Mouse (Mus musculus) forebrain, embryonic 16.5 days (tissue): Measurements from ENCODE around the gene Prss30. TPM values are rescaled to one million over a fixed set of nuclear protein-coding genes. Genes with fewer than 3 reads are reported as not detected.

Source experiments
- ATAC-seq: fragments of 200-750 bp; cut with Nextera tagmentation; 2 replicates; pipeline ENCODE4 v1.8.0; 2017; ENCODE audit warnings: mild to moderate bottlenecking, moderate library complexity
- H3K27ac ChIP-seq: fragments of 300-500 bp; sonication (generic); 2 replicates; pipeline ENCODE4 v1.5.1; 2014; ENCODE audit warnings: low read length, control low read depth
- H3K27me3 ChIP-seq: fragments of 300-500 bp; sonication (generic); replicated peaks from 2 replicates; pipeline ENCODE4 v1.6.1; 2014; ENCODE audit warnings: low read length; ENCODE audit not compliant: control insufficient read depth, insufficient read depth
- H3K36me3 ChIP-seq: fragments of 300-500 bp; sonication (generic); 2 replicates; pipeline ENCODE4 v1.6.1; 2014; ENCODE audit not compliant: control insufficient read depth, insufficient read depth
- H3K4me1 ChIP-seq: fragments of 300-500 bp; sonication (generic); replicated peaks from 2 replicates; pipeline ENCODE4 v1.6.1; 2014; ENCODE audit warnings: low read length; ENCODE audit not compliant: control insufficient read depth, insufficient read depth
- H3K4me2 ChIP-seq: fragments of 300-500 bp; sonication (generic); 2 replicates; pipeline ENCODE4 v1.6.1; 2014; ENCODE audit warnings: mild to moderate bottlenecking, low read length, control low read depth
- H3K4me3 ChIP-seq: fragments of 300-500 bp; sonication (generic); replicated peaks from 2 replicates; pipeline ENCODE4 v1.5.1; 2014; ENCODE audit warnings: mild to moderate bottlenecking, low read length, control low read depth
- H3K9ac ChIP-seq: fragments of 300-500 bp; sonication (generic); replicated peaks from 2 replicates; pipeline ENCODE4 v1.6.1; 2014; ENCODE audit warnings: low read depth, low read length, control low read depth
- H3K9me3 ChIP-seq: fragments of 300-500 bp; sonication (generic); 2 replicates; pipeline ENCODE4 v1.6.1; 2016; ENCODE audit warnings: low read length; ENCODE audit not compliant: control insufficient read depth
- WGBS: fragments of 180-500 bp; shearing (Covaris S2); extraction: QIAGEN DNeasy Blood & Tissue Kit; methylation state at CpG from one replicate; pipeline ENCODE4 v1.1.7; 2014; 5-methylcytosine and 5-hydroxymethylcytosine counted together
- polyA plus RNA-seq: library from polyadenylated mRNA; unstranded; fragments of >200 nt; fragmentation: Nextera tagmentation; extraction: Ambion mirVana; gene quantifications from 2 replicates; pipeline ENCODE4 v1.2.1, GENCODE M21; 2015

Gene Prss30
- 0.21 and 0.28 TPM in 2 replicates for polyA plus RNA-seq

DNA sequence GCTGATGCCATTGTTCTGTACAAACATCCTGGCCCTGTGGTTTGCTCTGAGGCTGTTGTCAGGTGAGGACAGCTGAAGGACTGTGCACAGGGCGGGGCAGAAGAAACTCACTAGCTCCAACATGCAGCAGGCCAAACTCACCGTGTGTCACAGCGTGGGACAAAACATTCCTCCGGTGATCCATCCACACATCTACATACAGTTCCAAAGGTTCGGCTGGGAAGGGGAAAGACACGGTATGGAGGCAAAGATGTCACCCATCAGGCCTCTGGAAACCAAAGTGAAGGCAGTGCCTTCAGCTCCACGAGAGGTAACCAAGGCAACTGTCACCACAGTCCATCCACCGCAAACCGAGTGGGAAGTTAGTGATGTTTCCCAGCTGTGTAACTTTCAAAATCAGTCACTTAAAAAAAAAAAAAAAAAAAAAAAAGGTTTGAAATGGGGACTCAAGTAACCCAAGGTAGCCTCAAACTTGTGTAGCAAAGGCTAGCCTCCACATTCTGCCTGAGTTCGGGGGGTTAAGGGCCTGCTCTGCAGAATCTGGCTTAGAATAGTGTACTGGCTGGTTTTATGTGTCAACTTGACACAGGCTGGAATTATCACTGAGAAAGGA lies at the start of gene Prss30:
Gene Prss30, minus strand, starts transcription at position 270 of the 613 bp plus-strand sequence.
- H3K4me2 ChIP-seq = no peak within 1 kb of the TSS
- no peak within 1 kb of the TSS for H3K27ac ChIP-seq
- 84% methylated on average over 10 of the region's 10 CpGs for WGBS
- H3K4me3 ChIP-seq = no peak within 1 kb of the TSS
- H3K9ac ChIP-seq = no peak within 1 kb of the TSS
- H3K36me3 ChIP-seq = no peaks in the 10 kb centered on the region
- H3K9me3 ChIP-seq = no peaks in the 10 kb centered on the region
- H3K4me1 ChIP-seq = no peaks in the 10 kb centered on the region
- H3K27me3 ChIP-seq = no peaks in the 10 kb centered on the region
- no peak for ATAC-seq

DNA sequence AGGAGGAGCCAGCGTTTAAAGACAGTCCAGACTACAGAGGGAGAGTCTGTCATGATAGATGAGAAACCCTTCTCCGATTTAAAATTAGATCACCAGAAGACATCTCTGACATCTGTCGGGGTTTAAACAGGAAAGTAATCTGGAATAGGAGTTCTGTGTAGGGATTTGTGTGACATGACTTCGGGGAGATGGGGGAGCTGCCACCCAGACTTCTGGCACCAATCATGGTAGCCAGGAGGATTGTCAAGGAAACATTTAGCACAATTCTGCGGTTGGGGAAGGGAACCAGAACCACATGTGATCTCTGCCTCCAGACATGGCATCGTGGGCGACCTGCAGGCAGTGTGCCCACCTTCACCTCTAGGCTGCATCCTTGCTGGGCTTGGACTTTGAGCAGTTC lies 49.1 kb upstream of the Prss30 start:
- Histone ChIP-seq H3K4me1 (no peaks in the 10 kb centered on the region), H3K36me3 (no peaks in the 10 kb centered on the region), H3K9me3 (no peaks in the 10 kb centered on the region), H3K27me3 (no peaks in the 10 kb centered on the region), H3K9ac (no peak overlapping the region), H3K4me2 (no peak overlapping the region), H3K27ac (no peak overlapping the region), H3K4me3 (no peak overlapping the region)
- 85% methylated on average over 7 of the region's 7 CpGs for WGBS
- ATAC-seq = no peak

DNA sequence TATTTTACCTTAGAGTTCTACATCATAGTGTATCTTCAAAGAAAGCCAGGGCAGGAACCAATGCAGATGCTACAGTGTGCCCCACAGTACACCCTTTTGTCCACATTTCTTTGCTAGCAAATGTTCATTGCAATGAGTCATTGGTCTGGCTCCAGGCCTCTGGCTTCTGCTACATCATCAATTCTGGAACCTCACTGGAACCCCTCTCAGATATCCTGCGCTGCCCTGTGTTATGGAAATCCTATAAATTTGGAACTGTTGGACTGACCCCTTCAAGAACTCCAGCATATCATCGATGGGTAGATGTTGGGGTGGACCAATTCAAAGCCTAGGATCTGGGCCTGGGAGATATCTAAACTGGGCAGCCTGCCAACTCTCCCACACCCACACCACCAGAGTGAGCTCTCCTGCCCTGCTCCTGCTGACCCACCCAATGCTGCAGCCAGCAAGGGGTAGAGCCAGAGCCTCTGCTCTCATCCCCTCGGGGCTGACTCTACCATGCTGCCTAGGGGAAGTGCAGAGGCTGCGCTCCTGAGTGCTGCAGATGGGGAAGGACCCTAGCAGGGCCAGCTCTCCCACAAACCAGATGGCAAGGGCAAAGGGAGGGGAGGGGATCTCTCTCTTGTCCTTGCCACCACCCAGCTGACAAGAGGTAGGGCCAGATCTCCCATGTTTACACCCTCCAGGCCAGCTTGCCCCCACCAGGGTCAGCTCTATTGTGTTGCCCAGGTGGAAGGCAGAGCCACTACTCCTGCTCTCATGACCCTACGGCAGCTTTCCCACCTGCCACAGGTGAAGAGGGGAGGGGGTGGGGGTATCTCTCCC lies 41.2 kb upstream of the Prss30 start:
- no peak overlapping the region for H3K4me2 ChIP-seq
- no peak overlapping the region for H3K27ac ChIP-seq
- no peak overlapping the region for H3K9ac ChIP-seq
- no peak for ATAC-seq
- 78% methylated on average over 5 of the region's 5 CpGs for WGBS
- no peaks in the 10 kb centered on the region for H3K36me3 ChIP-seq
- no peaks in the 10 kb centered on the region for H3K27me3 ChIP-seq
- H3K4me1 ChIP-seq = no peaks in the 10 kb centered on the region
- H3K4me3 ChIP-seq = no peak overlapping the region
- no peaks in the 10 kb centered on the region for H3K9me3 ChIP-seq

DNA sequence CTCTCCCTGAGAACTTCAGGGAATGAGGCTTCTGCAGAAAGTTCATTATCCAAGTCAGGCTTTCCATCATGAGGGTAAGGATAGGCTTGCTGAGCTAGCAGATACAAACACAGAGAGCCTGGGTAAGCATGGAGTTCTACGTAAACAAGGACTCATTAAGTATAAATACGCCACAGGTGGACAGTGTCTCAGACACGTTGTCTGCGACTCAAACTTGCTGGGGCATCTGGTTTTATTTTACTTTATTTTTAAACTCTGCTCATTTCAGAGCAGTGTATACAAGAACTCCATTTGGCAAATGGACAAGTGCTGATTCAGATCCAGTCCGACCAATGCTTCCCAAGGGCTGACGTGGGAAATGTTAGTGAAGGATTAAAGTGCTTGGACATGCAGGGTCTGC lies 40.3 kb upstream of the Prss30 start:
- no peak overlapping the region for H3K4me3 ChIP-seq
- no peak overlapping the region for H3K9ac ChIP-seq
- H3K9me3 ChIP-seq = no peaks in the 10 kb centered on the region

DNA sequence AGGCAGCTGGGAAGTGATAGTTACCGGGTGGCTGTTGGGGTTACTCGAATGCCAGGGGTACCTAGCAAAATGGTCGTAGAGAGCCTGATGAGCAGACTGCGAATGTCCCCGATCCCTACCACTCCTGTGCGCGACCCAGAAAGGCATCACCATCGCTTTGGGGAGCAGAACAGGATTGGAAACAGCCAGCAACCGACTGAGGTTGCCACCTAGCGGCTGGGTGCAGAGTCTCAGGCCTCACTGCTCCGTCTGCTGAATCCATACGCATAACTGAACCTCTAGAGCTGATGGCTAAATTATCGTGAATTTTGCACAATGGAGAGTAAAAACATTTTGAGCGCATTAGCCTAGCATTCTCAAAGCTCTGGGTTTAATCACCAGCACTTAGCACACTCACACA lies 35.4 kb upstream of the Prss30 start:
- Histone ChIP-seq H3K27me3 (no peaks in the 10 kb centered on the region), H3K36me3 (no peaks in the 10 kb centered on the region), H3K4me1 (no peaks in the 10 kb centered on the region), H3K9me3 (no peaks in the 10 kb centered on the region), H3K27ac (no peak overlapping the region), H3K4me3 (no peak overlapping the region), H3K9ac (no peak overlapping the region), H3K4me2 (no peak overlapping the region)
- ATAC-seq = no peak
- WGBS = 28% methylated on average over 14 of the region's 14 CpGs

More for the DNA sequence above, 40.3 kb upstream of the Prss30 start:
- H3K4me1 ChIP-seq = no peaks in the 10 kb centered on the region
- no peaks in the 10 kb centered on the region for H3K27me3 ChIP-seq
- H3K4me2 ChIP-seq = no peak overlapping the region
- ATAC-seq = no peak
- WGBS = 87% methylated on average over 6 of the region's 6 CpGs
- no peaks in the 10 kb centered on the region for H3K36me3 ChIP-seq
- no peak overlapping the region for H3K27ac ChIP-seq

DNA sequence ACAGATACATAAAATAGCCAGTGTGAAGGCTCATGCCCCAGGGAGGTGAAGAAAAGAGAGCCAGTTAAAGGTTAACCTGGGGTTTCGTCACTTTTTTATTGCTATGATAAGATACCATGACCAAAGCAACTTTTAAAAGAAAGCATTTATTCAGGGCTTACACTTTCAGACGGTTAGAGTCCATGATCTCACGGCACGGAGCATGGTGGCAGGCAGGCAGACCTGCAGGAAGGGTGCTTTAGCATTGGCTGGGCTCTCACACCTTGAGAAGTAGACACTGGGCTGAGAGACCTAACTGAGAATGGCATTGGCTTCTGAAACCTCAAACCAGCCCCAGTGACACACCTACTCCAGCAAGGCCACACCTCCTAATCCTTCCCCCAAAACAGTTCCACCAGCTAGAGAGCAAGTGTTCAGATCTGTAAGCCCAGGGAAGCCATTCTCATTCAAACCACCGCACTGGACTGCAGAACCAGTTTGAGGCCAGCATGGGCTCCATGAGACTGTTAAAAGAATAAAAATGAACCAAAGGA lies 34.1 kb upstream of the Prss30 start:
- Histone ChIP-seq H3K27me3 (no peaks in the 10 kb centered on the region), H3K27ac (no peak overlapping the region), H3K4me3 (no peak overlapping the region), H3K4me2 (no peak overlapping the region), H3K36me3 (no peaks in the 10 kb centered on the region), H3K9me3 (no peaks in the 10 kb centered on the region), H3K4me1 (no peaks in the 10 kb centered on the region), H3K9ac (no peak overlapping the region)
- WGBS = 86% methylated on average over 5 of the region's 5 CpGs
- no peak for ATAC-seq

DNA sequence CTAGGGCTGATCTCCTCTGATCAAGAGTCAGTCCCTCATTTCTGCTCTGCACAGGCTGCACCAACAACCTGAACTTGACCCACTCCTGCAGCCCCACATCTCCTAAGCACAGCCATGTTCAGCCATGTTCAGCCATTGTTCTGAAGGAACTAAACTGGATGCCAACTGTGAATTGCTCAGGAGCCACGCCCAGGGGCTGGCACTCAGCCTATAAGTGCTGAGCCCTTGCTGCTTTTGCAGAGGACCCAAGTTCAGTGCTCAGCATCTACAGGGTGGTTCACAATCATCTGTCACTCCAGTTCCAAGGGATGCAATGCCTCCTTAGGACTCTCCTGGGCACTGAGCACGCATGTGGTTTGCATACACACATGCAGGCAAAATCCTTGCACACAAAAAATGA lies 32.6 kb upstream of the Prss30 start:
- no peaks in the 10 kb centered on the region for H3K9me3 ChIP-seq
- H3K4me1 ChIP-seq = no peaks in the 10 kb centered on the region
- no peak overlapping the region for H3K27ac ChIP-seq
- no peak for ATAC-seq
- no peak overlapping the region for H3K4me2 ChIP-seq
- H3K9ac ChIP-seq = no peak overlapping the region
- no peaks in the 10 kb centered on the region for H3K27me3 ChIP-seq
- no peak overlapping the region for H3K4me3 ChIP-seq
- no peaks in the 10 kb centered on the region for H3K36me3 ChIP-seq
- 72% methylated on average over 2 of the region's 2 CpGs for WGBS

DNA sequence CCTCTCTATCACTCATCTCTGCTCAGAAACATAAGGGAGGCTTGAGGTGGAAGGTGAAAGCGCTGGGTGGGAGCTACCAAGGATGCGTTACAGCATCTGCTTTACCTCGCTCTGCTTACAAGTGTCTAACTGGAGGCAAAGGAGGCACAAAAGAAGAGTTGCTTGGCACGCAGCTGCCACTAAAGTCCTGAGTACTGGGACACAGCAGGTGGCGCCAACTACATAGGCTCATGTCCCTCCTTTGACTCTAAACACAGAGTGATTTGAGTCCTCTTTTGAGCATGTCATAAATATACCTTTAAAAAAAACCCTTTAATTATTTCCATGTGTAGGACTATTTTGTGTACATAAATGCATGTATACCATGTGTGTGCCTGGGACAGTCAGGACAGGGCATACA lies 29.3 kb upstream of the Prss30 start:
- Histone ChIP-seq H3K9me3 (no peaks in the 10 kb centered on the region), H3K4me1 (no peaks in the 10 kb centered on the region), H3K9ac (no peak overlapping the region), H3K27ac (no peak overlapping the region), H3K4me2 (no peak overlapping the region), H3K36me3 (no peaks in the 10 kb centered on the region), H3K27me3 (no peaks in the 10 kb centered on the region), H3K4me3 (no peak overlapping the region)
- 48% methylated on average over 5 of the region's 5 CpGs for WGBS
- no peak for ATAC-seq

DNA sequence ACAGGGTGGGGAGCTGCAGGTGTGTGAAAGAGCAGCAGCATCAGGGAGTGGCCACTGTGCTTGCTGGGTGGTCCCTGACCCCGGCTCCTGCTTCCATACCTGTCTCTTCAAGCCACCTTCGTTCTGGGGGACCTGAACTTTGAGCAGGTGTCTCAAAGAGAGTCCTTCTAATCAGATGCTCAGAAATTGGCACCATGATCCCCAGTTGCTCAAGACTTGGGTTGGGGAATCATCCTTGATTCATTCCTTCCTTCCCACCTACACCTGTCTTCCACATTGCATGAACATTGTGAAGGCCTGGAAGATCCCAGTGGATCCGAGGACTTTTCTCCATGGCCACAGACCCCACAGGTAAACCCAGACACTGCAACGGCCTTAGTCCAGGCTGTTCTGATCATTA lies 27.7 kb upstream of the Prss30 start:
- no peak for ATAC-seq
- H3K27ac ChIP-seq = no peak overlapping the region
- no peaks in the 10 kb centered on the region for H3K36me3 ChIP-seq
- no peaks in the 10 kb centered on the region for H3K4me1 ChIP-seq
- H3K9ac ChIP-seq = no peak overlapping the region
- no peaks in the 10 kb centered on the region for H3K9me3 ChIP-seq
- 81% methylated on average over 4 of the region's 4 CpGs for WGBS
- no peak overlapping the region for H3K4me2 ChIP-seq
- no peaks in the 10 kb centered on the region for H3K27me3 ChIP-seq
- no peak overlapping the region for H3K4me3 ChIP-seq
